Mouse (Mus musculus) cortical plate, adult 2 months (tissue): ENCODE results near the gene Galnt10.

Experiments
- CTCF ChIP-seq: fragments of 200-500 bp; IDR thresholded peaks from 2 replicates; pipeline ENCODE4 v1.5.1; 2011; ENCODE audit warnings: mild to moderate bottlenecking, control low read depth, low read length; ENCODE audit not compliant: insufficient read depth; ENCODE audit errors: extremely low read depth
- POLR2A ChIP-seq: fragments of 200-500 bp; IDR thresholded peaks from 2 replicates; pipeline ENCODE4 v1.6.1; 2011; ENCODE audit warnings: mild to moderate bottlenecking, low read length, control low read depth; ENCODE audit not compliant: insufficient read depth; ENCODE audit errors: extremely low read depth

DNA sequence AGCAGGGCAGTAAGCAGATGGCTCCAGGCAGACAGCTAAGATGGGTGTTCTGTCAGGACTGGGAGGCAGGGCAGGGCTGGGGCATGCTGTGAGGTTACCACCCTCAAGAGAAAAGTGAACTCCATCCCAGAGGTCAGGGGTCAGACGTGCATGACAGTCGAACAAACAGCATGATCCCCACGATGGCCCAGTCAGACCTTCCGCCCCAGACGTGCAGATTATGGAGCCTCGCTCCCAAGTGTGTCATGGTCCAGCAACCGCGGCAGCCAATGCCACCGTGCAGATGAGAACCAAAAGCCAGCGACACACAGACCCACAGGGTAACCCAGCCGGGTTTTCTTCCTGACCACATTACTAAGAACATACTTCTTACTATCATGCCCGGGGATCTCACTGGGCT, 121.4 kb downstream of the Galnt10 start:
- TF ChIP-seq CTCF (no peak), POLR2A (no peak)
